Mouse (Mus musculus): ENCODE measurements around the gene Irf2.

GRCm38 (mm10) chr8:46691360-46691759 lies 48.2 kb upstream of the Irf2 start:
- no peak for TF ChIP-seq POLR2A (IDR thresholded peaks at IDR 0.05; ENCODE audit: borderline replicate concordance, extremely low read depth, insufficient read depth, insufficient read length, poor library complexity, severe bottlenecking)
- TF ChIP-seq CTCF (IDR thresholded peaks at IDR 0.05; ENCODE audit: borderline replicate concordance, extremely low read depth, insufficient read depth, insufficient read length) = no peak

Measured in brain, embryonic 14.5 days (tissue).